Mouse (Mus musculus): ENCODE measurements around the gene Mrps23. TPM values are rescaled to one million over a fixed set of nuclear protein-coding genes. Genes with fewer than 3 reads are reported as not detected.

Gene Mrps23
- total and polyA plus RNA-seq, 3 experiments, result 41.2 to 268 (median 106) TPM

DNA sequence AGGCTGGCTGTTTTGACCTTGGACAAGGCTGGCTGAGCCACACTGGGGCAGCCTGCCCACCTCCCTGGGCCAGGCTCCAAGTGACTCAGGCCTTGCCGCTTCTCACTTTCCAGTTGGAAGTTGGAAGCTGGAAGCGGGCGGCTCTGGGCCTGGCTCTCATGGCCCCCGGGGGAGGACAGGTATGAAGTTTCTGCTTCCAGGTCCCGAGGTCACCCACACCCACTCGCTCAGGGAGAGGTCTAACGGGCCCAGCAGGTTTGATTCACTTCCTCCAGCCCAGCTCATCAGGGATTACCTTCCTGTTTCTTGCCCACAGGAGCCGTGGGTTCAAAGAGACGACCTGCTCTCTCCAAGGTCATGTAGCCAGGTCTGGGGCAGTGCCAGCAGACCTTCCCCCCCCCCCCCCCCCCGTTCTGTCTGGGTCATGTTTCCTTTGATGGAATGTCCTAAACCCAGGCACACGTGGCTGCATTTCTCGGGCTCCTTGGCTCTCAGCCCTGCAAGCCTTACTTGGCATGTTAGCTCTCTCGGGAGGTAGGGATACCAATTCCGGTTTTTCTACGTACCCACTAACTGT is 39.3 kb upstream of the Mrps23 start:
- no peak for ATAC-seq (ENCODE audit: extremely low read depth, insufficient number of reproducible peaks, low FRiP score, poor library complexity, severe bottlenecking)
- no peak for TF ChIP-seq GATA1 (IDR thresholded peaks at IDR 0.05; ENCODE audit: borderline replicate concordance, low read length)
- TF ChIP-seq GATA2 (IDR thresholded peaks at IDR 0.05; ENCODE audit: borderline replicate concordance, low read depth, low read length), result no peak
- TF ChIP-seq TAL1 (conservative IDR thresholded peaks at IDR 0.05; ENCODE audit: low read depth, low read length), result no peak
- TF ChIP-seq POLR2AphosphoS5 (IDR thresholded peaks at IDR 0.05; ENCODE audit: insufficient replicate concordance, low read depth, low read length), result no peak
- TF ChIP-seq CTCF (IDR thresholded peaks at IDR 0.05; ENCODE audit: low read depth, low read length), result no peak
- DNase-seq (ENCODE audit: low spot score), result no peak
- Histone ChIP-seq H3K4me3 (ENCODE audit: low read depth, low read length) (no peak overlapping the region), H3K27me3 (ENCODE audit: insufficient read depth, low read length) (peaks cover 76% of the 10 kb centered on the region), H3K4me1 (ENCODE audit: insufficient read depth, low read depth, low read length) (peaks cover 46% of the 10 kb centered on the region), H3K9me3 (replicated peaks) (no peaks in the 10 kb centered on the region), H3K36me3 (replicated peaks) (peaks cover 6% of the 10 kb centered on the region)

DNA sequence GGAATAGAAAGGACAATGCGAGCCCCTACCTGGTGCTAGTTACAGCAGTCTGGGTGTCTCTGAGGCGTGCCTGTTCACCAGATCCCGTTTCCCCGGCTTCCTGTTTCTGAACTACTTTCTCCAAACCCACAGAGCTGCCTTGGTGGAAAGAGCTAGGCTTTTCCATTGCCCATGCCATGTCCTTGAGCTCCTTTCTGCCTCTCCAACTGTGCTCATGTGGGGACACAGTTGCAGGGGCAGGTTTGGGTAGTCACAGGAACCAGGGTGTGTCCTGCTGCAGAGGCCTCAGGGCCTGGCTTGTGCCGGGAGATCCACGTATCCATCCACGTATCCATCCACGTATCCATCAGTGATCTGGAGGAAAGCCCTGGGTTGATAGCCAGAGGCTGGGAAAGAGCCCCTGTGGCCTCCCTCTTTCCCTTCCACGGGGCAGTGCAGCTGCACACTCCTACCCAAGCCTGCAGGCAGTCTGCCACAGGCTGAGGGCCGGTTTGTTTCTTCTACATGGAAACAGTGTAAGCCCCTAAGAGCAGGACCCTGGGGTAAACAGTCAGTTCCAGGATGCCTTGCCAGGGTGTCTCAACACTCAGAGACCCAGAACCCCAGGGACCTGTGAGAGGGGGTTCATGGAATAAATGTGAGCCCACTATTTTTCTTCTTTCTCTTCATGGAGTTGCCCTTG is 38.4 kb upstream of the Mrps23 start:
- peaks cover 71% of the 10 kb centered on the region for H3K27me3 ChIP-seq (ENCODE audit: insufficient read depth, low read length)
- H3K9me3 ChIP-seq (replicated peaks), result no peaks in the 10 kb centered on the region
- H3K4me3 ChIP-seq (ENCODE audit: low read depth, low read length), result no peak overlapping the region
- peaks cover 39% of the 10 kb centered on the region for H3K4me1 ChIP-seq (ENCODE audit: insufficient read depth, low read depth, low read length)
- ATAC-seq (ENCODE audit: extremely low read depth, insufficient number of reproducible peaks, low FRiP score, poor library complexity, severe bottlenecking) (no peak), DNase-seq (ENCODE audit: low spot score) (no peak)
- TF ChIP-seq GATA2 (IDR thresholded peaks at IDR 0.05; ENCODE audit: borderline replicate concordance, low read depth, low read length), result no peak
- TF ChIP-seq POLR2AphosphoS5 (IDR thresholded peaks at IDR 0.05; ENCODE audit: insufficient replicate concordance, low read depth, low read length), result no peak
- TF ChIP-seq GATA1 (IDR thresholded peaks at IDR 0.05; ENCODE audit: borderline replicate concordance, low read length), result no peak
- peaks cover 7% of the 10 kb centered on the region for H3K36me3 ChIP-seq (replicated peaks)

- DNase-seq (ENCODE audit: low spot score) (no peak), ATAC-seq (ENCODE audit: extremely low read depth, insufficient number of reproducible peaks, low FRiP score, poor library complexity, severe bottlenecking) (no peak)
- Histone ChIP-seq H3K27me3 (ENCODE audit: insufficient read depth, low read length) (peaks cover 72% of the 10 kb centered on the region), H3K9me3 (replicated peaks) (no peaks in the 10 kb centered on the region), H3K4me3 (ENCODE audit: low read depth, low read length) (no peak overlapping the region), H3K36me3 (replicated peaks) (peaks cover 7% of the 10 kb centered on the region), H3K4me1 (ENCODE audit: insufficient read depth, low read depth, low read length) (peaks cover 33% of the 10 kb centered on the region)
- TF ChIP-seq POLR2AphosphoS5 (IDR thresholded peaks at IDR 0.05; ENCODE audit: insufficient replicate concordance, low read depth, low read length), result no peak
- TF ChIP-seq CTCF (IDR thresholded peaks at IDR 0.05; ENCODE audit: low read depth, low read length), result no peak
- no peak for TF ChIP-seq GATA2 (IDR thresholded peaks at IDR 0.05; ENCODE audit: borderline replicate concordance, low read depth, low read length)
- TF ChIP-seq TAL1 (conservative IDR thresholded peaks at IDR 0.05; ENCODE audit: low read depth, low read length), result no peak
- no peak for TF ChIP-seq GATA1 (IDR thresholded peaks at IDR 0.05; ENCODE audit: borderline replicate concordance, low read length)
Measured at GRCm38 (mm10) chr11:88166471-88166870, 37.7 kb upstream of the Mrps23 start.

DNA sequence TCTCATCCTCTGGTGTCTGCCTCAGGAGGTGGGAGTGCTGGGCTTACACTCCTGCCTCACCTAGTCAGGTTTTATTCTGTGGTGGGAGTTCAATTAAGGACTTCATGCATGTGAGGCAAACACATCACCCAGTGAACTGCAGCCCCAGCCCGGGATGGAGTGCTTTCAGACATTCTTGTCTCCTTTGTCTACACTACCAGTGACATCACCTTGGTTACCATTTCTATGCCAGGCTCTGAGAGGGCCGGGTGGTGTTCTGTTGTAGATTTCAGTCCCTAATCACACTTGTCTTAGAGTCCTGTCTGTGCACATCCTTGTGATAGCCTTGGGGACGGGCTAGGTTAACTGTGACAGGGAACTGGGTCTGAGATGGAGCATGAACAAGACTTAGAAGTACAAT is 35.6 kb upstream of the Mrps23 start:
- TF ChIP-seq GATA2 (IDR thresholded peaks at IDR 0.05; ENCODE audit: borderline replicate concordance, low read depth, low read length), result no peak
- TF ChIP-seq CTCF (IDR thresholded peaks at IDR 0.05; ENCODE audit: low read depth, low read length), result no peak
- no peak for TF ChIP-seq POLR2AphosphoS5 (IDR thresholded peaks at IDR 0.05; ENCODE audit: insufficient replicate concordance, low read depth, low read length)
- no peak for TF ChIP-seq GATA1 (IDR thresholded peaks at IDR 0.05; ENCODE audit: borderline replicate concordance, low read length)
- TF ChIP-seq TAL1 (conservative IDR thresholded peaks at IDR 0.05; ENCODE audit: low read depth, low read length), result no peak
- Histone ChIP-seq H3K27me3 (ENCODE audit: insufficient read depth, low read length) (peaks cover 75% of the 10 kb centered on the region), H3K36me3 (replicated peaks) (peaks cover 12% of the 10 kb centered on the region), H3K9me3 (replicated peaks) (no peaks in the 10 kb centered on the region), H3K4me1 (ENCODE audit: insufficient read depth, low read depth, low read length) (peaks cover 21% of the 10 kb centered on the region), H3K4me3 (ENCODE audit: low read depth, low read length) (no peak overlapping the region)
- DNase-seq (ENCODE audit: low spot score) (no peak), ATAC-seq (ENCODE audit: extremely low read depth, insufficient number of reproducible peaks, low FRiP score, poor library complexity, severe bottlenecking) (no peak)

GRCm38 (mm10) chr11:88169531-88170040 is 34.6 kb upstream of the Mrps23 start:
- no peak for ATAC-seq (ENCODE audit: extremely low read depth, insufficient number of reproducible peaks, low FRiP score, poor library complexity, severe bottlenecking)
- Histone ChIP-seq H3K4me3 (ENCODE audit: low read depth, low read length) (no peak overlapping the region), H3K9me3 (replicated peaks) (no peaks in the 10 kb centered on the region), H3K4me1 (ENCODE audit: insufficient read depth, low read depth, low read length) (peaks cover 18% of the 10 kb centered on the region), H3K36me3 (replicated peaks) (peaks cover 12% of the 10 kb centered on the region), H3K27me3 (ENCODE audit: insufficient read depth, low read length) (peaks cover 72% of the 10 kb centered on the region)
- no peak for DNase-seq (ENCODE audit: low spot score)
- no peak for TF ChIP-seq CTCF (IDR thresholded peaks at IDR 0.05; ENCODE audit: low read depth, low read length)
- no peak for TF ChIP-seq GATA1 (IDR thresholded peaks at IDR 0.05; ENCODE audit: borderline replicate concordance, low read length)
- no peak for TF ChIP-seq GATA2 (IDR thresholded peaks at IDR 0.05; ENCODE audit: borderline replicate concordance, low read depth, low read length)
- TF ChIP-seq TAL1 (conservative IDR thresholded peaks at IDR 0.05; ENCODE audit: low read depth, low read length), result no peak
- TF ChIP-seq POLR2AphosphoS5 (IDR thresholded peaks at IDR 0.05; ENCODE audit: insufficient replicate concordance, low read depth, low read length), result no peak

DNA sequence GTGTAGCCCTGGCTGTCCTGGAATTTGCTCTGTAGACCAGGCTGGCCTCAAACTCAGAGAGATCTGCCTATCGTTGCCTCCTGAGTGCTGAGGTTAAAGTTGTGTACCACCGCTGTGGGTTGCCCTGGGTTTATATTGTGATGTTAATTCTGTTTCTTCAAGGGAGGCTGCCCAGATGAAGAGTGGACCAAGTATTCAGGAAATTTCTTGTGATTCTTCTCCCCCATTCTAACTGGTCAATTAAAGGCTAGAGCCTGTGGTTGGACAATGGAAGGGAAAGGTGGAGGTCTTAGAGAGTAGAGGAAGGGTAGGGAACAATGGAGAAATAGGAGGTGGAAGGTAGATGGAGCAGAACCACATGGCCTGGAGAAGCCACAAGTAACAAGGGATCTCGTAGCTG is 33.6 kb upstream of the Mrps23 start:
- Histone ChIP-seq H3K36me3 (replicated peaks) (peaks cover 12% of the 10 kb centered on the region), H3K4me1 (ENCODE audit: insufficient read depth, low read depth, low read length) (peaks cover 10% of the 10 kb centered on the region), H3K9me3 (replicated peaks) (no peaks in the 10 kb centered on the region), H3K4me3 (ENCODE audit: low read depth, low read length) (no peak overlapping the region), H3K27me3 (ENCODE audit: insufficient read depth, low read length) (peaks cover 63% of the 10 kb centered on the region)
- ATAC-seq (ENCODE audit: extremely low read depth, insufficient number of reproducible peaks, low FRiP score, poor library complexity, severe bottlenecking) (no peak), DNase-seq (ENCODE audit: low spot score) (no peak)
- TF ChIP-seq TAL1 (conservative IDR thresholded peaks at IDR 0.05; ENCODE audit: low read depth, low read length) (no peak), CTCF (IDR thresholded peaks at IDR 0.05; ENCODE audit: low read depth, low read length) (no peak)
